Mouse (Mus musculus) spleen, adult 12 weeks (tissue): Measurements from ENCODE around the gene Ugt2b38.
"Not testable (repeated sequence)": the region's sequence is repeated elsewhere in the genome, so short reads cannot be mapped to it uniquely, and the experiment has no call there.

Experiments used
- DNase-seq: peaks from one replicate; pipeline ENCODE4 v3.0.0; 2022; ENCODE audit warnings: low spot score

The Ugt2b38 gene

DNA sequence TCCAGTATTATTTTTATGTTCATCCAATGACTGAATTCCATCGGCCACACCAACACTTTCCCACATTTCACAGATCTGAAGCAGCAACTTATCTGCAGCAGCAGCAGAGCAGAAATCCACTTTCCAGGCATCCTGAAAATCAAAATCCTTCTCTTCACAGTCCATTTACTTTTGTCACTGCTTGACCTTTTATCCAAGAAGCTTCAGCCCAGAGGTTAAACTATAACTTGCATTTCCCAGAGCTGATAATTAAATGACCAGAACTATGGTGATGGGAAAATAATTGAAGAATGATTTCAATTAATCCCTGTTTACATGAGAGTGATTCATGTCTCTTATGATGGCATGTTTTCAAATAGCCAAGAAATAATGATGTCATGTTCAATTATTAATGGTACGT is at the start of gene Ugt2b38:
Ugt2b38 (minus strand) TSS at position 163 of the 400 bp plus-strand sequence.
- not testable (repeated sequence) for DNase-seq

DNA sequence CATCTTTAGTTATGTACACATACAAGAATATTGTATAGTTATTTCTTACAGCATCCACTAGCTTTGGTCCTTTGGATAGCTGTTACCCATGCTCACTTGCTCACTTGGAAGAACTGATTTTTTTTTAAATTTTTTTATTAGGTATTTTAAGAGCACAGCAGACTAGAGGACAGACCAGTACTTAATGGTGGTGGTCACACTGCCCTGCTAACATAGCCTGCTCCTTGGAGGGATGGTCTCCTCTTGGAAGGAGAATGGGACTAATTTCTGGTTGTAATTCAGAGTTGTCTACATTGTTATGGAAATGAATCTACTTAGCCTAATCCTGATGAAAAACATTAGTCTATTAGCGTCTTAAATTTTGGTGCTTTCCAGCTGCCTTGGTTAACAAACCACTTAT is 34.8 kb upstream of the Ugt2b38 start:
- no peak for DNase-seq

DNA sequence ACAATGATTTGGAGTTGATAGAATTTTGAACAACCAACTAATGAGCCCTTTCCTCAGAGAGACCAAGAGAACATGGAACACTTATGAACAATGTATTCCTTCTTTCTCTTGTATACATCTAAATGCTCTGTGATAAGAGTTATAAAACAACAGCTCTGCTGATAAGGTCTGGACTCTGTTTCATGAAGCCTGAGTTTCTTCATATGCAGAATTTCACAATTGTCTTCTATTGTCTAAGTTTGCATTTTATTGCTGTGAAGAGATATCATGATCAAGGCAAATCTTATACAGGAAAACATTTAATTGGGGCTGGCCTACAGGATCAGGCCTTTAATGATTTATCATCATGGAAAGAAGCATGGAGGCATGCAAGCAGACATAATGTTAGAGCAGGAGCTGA is 33.7 kb upstream of the Ugt2b38 start:
- no peak for DNase-seq

DNA sequence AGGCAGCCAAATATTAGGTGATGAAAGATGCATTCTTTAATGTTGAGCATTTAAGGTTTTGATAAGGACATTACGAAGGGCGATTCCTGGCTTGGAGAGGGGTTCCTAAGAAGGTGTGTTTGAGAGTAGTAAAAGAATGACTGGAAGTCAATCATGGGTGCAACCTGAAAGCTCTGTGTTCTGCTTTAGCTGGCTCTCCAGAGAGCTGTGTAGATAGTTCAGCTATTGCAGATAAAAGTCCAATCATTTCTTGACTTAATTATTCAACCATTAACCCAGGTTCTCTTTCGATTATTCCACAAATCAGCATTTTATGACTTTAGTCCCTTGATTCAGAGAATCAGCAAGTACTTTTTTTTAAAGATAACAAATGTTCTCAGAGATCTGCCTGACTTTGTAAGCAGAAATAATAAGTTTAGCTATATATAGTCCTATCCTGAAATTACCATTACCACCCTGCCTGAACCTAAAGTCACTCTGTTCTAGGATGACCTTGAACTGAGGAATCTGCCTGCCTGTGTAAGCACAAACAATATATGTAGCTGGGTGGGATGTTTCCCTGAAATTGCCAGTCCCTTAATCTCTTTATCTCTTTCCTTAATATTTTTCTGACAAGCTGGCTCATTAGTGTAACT is 32.3 kb upstream of the Ugt2b38 start:
- DNase-seq, result no peak

DNA sequence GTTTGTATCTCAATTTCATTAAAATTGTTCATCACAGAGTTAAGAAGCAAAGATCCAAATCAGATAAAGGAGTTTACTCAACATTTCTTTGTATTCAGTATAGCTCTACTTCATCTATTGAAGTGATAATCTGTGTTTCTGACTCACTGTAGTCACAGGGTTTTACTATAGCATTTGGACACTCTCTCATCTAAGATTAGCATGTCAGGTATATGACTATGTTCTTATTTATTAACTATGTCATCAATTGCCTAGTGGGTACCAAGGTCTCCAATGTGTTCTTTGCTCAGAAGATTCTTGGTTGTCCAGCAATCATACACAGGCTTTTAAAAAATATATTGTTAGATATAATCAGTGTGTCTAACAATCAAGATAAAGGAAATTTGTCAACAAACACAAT is 31.5 kb upstream of the Ugt2b38 start:
- no peak for DNase-seq

DNA sequence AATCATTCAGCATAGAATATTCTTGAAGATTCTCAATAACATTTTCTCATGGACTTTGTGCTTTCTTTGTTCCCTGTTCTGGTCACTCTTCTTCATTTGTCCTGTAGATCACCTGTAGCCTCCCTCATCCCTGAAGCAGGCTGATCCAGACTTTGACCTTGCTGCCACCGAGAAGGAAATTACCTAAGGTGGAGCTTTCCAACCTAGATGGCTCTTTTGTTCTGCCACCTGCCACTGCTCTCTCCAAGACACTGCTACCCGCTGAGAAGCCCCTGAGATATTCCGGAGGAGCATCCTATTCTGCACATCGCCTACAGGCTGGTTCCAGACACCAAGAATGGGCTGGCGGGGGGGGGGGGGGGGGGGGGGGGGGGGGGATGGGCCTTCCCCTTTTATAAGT is 28.5 kb upstream of the Ugt2b38 start:
- not testable (repeated sequence) for DNase-seq

DNA sequence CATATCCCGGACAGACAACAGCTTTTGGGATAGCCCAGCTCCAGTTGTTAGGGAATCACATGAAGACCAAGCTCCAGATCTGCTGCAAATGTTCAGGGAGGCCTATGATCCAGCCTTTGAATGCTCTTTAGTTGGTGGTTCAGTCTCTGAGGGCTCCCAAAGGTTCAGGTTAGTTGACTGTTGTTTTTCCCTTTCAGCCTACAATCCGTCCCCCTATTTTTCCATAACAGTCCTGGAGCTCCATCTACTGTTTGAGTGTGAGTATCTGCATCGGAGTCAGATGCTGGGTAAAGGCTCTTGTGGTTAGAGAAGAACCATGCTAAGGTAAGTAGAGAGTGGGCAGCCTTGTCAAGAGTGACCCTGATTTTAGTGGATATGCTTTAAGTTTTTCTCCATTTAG is 12.3 kb upstream of the Ugt2b38 start:
- no peak for DNase-seq

DNA sequence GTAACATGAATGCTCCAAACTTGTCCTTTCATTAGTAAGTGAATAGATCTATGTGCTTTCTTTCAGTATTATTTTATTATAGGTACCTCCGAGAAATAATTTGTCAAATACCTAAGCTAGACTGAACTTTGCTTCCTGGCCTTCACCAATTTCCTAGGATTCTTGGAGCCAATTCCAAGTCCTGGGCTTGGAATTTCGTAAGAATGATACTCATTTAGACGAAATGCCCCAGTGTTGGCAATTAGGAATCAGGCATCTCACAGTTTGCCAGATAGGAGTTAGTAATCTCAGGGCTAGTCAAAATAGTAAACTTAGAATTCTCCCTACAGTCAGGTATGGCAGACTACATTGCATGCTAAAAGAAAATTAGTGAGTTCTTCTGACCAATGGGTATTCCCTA is 1.7 kb upstream of the Ugt2b38 start:
- no peak for DNase-seq

DNA sequence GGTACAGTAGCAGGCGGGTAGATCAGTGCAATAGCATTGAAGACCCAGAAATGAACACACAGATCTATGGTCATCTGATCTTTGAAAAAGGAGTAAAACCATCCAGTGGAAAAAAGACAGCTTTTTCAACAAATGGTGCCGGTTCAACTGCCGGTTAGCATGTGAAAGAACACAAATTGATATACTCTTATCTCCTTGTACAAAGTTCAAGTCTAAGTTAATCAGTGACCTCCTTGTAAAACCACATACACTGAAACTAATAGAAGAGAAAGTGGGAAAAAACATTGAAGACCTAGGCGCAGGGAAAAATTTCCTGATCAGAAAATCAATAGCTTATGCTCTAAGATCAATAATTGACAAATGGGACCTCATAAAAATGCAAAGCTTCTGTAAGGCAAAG is 27.0 kb downstream of the Ugt2b38 start:
- DNase-seq, result no peak

DNA sequence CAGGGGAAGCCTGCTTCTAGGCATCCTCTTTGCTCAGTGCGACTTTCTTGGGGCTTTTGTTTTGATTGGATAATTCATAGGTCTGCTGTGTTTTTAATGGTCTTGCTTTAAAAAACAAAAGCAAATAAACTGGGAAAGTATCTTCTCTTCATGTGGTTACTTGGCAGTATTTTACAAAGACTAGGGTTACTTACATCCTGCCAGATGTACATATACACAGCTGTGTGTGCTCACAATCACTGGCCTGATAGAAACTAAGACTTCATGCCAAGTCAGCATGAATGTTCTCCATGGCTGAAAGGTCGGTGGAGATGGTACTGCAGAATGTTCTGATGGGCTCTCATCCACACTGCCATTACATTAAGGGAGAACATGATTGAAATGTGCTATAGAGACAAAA is 33.2 kb downstream of the Ugt2b38 start:
- no peak for DNase-seq

DNA sequence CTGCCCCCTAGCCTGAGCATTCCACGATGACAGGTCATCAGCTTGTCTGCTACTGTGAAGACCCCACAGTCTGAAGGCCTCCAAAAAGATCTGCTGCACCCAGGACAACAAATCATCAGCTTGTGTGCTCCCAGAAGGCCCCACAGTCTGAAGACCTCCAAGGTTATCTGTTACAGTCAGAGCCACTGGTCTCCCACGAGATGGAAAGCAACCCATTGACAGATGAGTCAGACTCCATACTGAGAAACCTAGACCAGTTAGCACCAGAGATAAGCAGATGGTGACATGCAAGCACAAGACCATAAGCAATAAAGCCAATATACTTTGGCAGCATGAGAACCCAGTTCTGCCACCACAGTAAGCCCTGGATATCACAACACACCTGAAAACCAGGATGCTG is 43.8 kb downstream of the Ugt2b38 start:
- no peak for DNase-seq

DNA sequence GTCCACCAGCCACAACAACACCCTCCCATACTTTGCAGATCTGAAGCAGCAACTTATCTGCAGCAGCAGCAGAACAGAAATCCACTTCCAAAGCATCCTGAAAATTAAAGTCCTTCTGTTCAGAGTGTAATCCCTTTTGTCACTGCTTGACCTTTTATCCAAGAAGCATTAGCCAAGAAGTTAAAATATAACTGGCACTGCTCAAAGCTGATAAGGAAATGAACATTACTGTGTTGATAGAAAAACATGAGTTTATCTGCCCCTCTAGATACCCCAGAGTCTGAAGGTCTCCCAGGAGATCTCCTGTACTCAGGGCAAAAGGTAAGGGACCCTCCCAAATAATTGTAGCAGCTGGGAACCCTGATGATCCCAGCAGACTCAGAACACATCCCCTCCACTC is 44.2 kb downstream of the Ugt2b38 start:
- no peak for DNase-seq

DNA sequence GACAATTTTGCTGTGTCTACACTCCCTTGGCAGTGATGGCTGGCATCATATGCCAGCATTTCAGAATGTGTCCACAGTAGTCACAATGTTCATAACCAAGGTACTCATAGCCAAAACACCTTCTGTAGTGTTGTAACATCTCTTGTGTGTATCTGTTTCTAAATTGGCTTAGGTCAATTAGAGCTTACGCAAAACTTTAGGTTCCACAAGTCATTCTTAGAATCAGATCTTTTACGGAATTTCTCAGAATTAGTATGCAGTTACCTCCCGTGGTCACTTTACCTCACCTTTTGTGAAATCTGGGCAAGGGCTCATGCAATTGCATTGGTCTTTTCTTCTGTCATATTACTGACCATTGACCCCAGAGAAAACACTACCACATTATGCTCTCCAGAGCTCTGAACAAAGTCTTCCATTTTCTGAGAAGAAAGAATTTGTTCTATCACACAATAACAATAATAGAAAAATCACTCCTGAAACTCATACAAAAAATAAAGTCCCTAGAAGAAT is 48.1 kb downstream of the Ugt2b38 start:
- no peak for DNase-seq

DNA sequence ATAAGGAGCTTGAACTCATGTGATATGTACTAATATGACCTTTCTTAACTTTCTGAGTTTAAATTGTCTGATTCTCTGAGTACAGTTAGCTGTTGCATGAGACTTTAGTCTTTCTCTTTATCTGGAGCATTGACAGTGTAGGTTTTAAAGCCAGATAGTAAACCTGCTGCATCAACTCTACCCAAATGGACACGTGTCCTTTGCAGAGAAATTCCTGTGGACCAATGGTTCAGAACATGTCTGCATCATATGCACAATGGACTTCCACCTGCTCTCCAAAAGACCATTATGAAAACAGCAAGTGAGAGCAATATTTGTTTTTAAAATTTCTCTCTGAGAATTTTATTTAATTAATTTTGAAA is 50.5 kb downstream of the Ugt2b38 start:
- DNase-seq, result no peak

DNA sequence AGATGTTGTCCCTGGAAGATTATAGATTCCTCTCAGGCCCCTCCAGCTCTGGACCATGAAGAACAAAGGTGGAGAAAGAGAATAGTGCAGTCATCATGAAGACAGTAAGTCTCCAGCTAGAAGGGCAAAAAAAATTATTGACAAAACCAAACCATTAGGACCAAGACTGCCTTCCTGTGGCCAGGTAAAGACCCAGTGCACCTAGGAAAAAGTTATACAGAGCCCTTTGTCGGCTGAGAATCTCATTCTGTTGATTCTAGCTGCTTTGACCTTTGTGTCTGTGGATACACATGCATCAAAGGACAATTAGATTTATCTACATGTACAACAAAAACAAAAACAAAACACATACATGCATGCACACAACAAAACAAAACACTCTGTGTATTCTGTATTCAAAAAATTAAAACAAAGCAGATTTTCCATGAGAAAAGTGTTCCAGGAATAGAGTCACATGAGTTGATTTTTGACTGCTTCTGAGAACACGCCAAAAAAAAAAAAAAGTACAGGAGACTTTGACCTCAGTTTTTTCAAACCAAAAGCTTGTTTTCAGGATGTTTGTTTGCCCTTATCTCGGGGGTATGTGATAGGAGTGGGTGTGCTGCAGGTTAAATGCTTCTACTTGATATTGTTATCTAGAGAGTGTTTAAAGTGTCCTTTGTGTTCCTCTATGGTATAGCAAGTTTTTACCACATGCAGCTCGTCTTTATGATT is 51.1 kb downstream of the Ugt2b38 start:
- not testable (repeated sequence) for DNase-seq
